Mouse (Mus musculus): Measurements from ENCODE around the gene Usp8.

- TF ChIP-seq CTCF (IDR thresholded peaks at IDR 0.05; ENCODE audit: low read depth) (no peak), EP300 (optimal IDR thresholded peaks at IDR 0.05) (no peak)
These were observed 38.4 kb upstream of the Usp8 start for GRCm38 (mm10) chr2:126668621-126669252.

All from stomach, postnatal 0 days (tissue).